Mouse (Mus musculus) heart, embryonic 14.5 days (tissue): ENCODE measurements at regions not wholly inside any gene's neighbourhood (a gene's known extent, or its start where the extent isn't known, plus 50 kb on each side); places are given as distances from the start of the nearest gene placed in this dataset.

Experiments used
- ATAC-seq: fragments of 200-750 bp; cut with Nextera tagmentation; 2 replicates; pipeline ENCODE4 v1.8.0; 2017; ENCODE audit warnings: low read depth, moderate TSS enrichment; ENCODE audit not compliant: insufficient number of reproducible peaks, insufficient read depth, low FRiP score
- H3K27ac ChIP-seq, 2 experiments: fragments of 200-500 bp in 1 of 2; fragments of 300-500 bp in 1 of 2; sonication (generic) in 1 of 2; replicated peaks in 1 of 2; 2 replicates each; pipeline ENCODE4 v1.5.1; 2012 to 2014; ENCODE audit warnings: low read depth in 2 of 2, low read length in 2 of 2, control low read depth in 1 of 2, mild to moderate bottlenecking in 1 of 2, mixed read lengths in 1 of 2; ENCODE audit not compliant: control insufficient read depth in 1 of 2, insufficient read depth in 1 of 2
- H3K27me3 ChIP-seq: fragments of 300-500 bp; sonication (generic); 2 replicates; pipeline ENCODE4 v1.6.1; 2014; ENCODE audit warnings: mild to moderate bottlenecking, low read length, control low read depth; ENCODE audit not compliant: control insufficient read depth, insufficient read depth
- H3K36me3 ChIP-seq: fragments of 300-500 bp; sonication (generic); 2 replicates; pipeline ENCODE4 v1.6.1; 2014; ENCODE audit warnings: mild to moderate bottlenecking, control low read depth, low read length, mixed read lengths; ENCODE audit not compliant: control insufficient read depth, insufficient read depth
- H3K4me1 ChIP-seq, 2 experiments: fragments of 200-500 bp in 1 of 2; fragments of 300-500 bp in 1 of 2; sonication (generic) in 1 of 2; 2 replicates each; pipeline ENCODE4 v1.6.1; 2012 to 2014; ENCODE audit warnings: low read length in 2 of 2, control low read depth in 1 of 2, mixed read lengths in 1 of 2; ENCODE audit not compliant: control insufficient read depth in 2 of 2, insufficient read depth in 2 of 2
- H3K4me2 ChIP-seq: fragments of 300-500 bp; sonication (generic); 2 replicates; pipeline ENCODE4 v1.6.1; 2014; ENCODE audit warnings: mild to moderate bottlenecking, low read length
- H3K4me3 ChIP-seq, 2 experiments: fragments of 200-500 bp in 1 of 2; fragments of 300-500 bp in 1 of 2; sonication (generic) in 1 of 2; 2 replicates each; pipeline ENCODE4 v1.5.1; 2012 to 2014; ENCODE audit warnings: low read length in 2 of 2, mild to moderate bottlenecking in 2 of 2, control low read depth in 1 of 2, low read depth in 1 of 2, moderate library complexity in 1 of 2; ENCODE audit not compliant: control insufficient read depth in 1 of 2, insufficient read depth in 1 of 2
- H3K9ac ChIP-seq: fragments of 300-500 bp; sonication (generic); 2 replicates; pipeline ENCODE4 v1.6.1; 2014; ENCODE audit warnings: mild to moderate bottlenecking, low read length
- H3K9me3 ChIP-seq: fragments of 300-500 bp; sonication (generic); 2 replicates; pipeline ENCODE4 v1.6.1; 2016; ENCODE audit warnings: low read length, control low read depth; ENCODE audit not compliant: control insufficient read depth
- WGBS: fragments of 180-500 bp; shearing (Covaris S2); extraction: QIAGEN DNeasy Blood & Tissue Kit; methylation state at CpG from one replicate; pipeline ENCODE4 v1.1.7; 2014; 5-methylcytosine and 5-hydroxymethylcytosine counted together

- H3K9ac ChIP-seq = no peak overlapping the region
- H3K36me3 ChIP-seq = no peaks in the 10 kb centered on the region
- no peaks in the 10 kb centered on the region for H3K4me1 ChIP-seq
- no peak overlapping the region for H3K4me3 ChIP-seq
- no peaks in the 10 kb centered on the region for H3K27me3 ChIP-seq
- H3K9me3 ChIP-seq = no peaks in the 10 kb centered on the region
- no peak overlapping the region for H3K4me2 ChIP-seq
- WGBS = 73% methylated on average over 4 of the region's 4 CpGs
- no peak for ATAC-seq
- no peak overlapping the region for H3K27ac ChIP-seq
Observed at GRCm38 (mm10) chr1:59429289-59429688, 52.9 kb upstream of the Fzd7 start.

- Histone ChIP-seq H3K4me3 (no peak overlapping the region), H3K36me3 (no peaks in the 10 kb centered on the region), H3K27me3 (no peaks in the 10 kb centered on the region), H3K4me1 (no peaks in the 10 kb centered on the region), H3K4me2 (no peak overlapping the region), H3K27ac (no peak overlapping the region), H3K9me3 (no peaks in the 10 kb centered on the region), H3K9ac (no peak overlapping the region)
- ATAC-seq = no peak
- WGBS = 68% methylated on average over 3 of the region's 3 CpGs
Observed at GRCm38 (mm10) chr1:59430234-59430633, 52.0 kb upstream of the Fzd7 start.

DNA sequence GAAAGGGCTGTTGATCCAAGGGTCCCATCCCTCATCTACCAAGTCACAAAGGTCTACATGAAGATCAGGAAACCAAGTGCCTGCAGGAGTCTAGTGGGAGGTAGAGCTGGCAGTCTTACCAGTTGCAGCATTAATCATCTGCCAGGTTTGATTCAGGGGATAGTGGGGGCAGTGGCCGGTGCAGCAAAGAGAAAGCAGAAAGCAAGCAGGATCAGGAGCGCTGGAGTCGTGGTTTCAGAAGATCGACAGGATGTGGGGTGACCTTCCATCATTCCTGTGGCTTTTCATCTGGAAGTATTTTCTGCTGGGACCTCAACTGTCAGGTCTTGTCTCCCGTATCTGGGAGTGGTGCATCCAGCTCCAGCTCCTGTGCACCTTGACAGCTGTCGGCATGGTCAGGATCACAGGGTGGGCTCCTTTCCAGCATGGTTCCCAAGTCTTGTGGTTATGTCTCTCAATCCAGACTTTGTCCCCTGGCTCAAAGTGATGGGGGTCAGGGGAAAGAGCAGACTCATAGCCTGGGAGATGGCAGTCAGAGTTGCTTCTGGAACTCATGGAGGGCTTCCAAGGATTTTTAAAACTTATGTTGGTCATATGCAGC lies 51.2 kb upstream of the Fzd7 start:
- Histone ChIP-seq H3K4me1 (no peaks in the 10 kb centered on the region), H3K4me2 (no peak overlapping the region), H3K36me3 (no peaks in the 10 kb centered on the region), H3K27ac (no peak overlapping the region), H3K4me3 (no peak overlapping the region), H3K27me3 (no peaks in the 10 kb centered on the region), H3K9me3 (no peaks in the 10 kb centered on the region), H3K9ac (no peak overlapping the region)
- no peak for ATAC-seq
- WGBS = 83% methylated on average over 6 of the region's 6 CpGs
